Mouse (Mus musculus): ENCODE measurements around the gene Atxn10. TPM values are rescaled to one million over a fixed set of nuclear protein-coding genes. Genes with fewer than 3 reads are reported as not detected.

Gene Atxn10
- polyA plus RNA-seq (2017; shearing (Covaris generic)), result 137 TPM

GRCm38 (mm10) chr15:85335671-85336300 is at the start of gene Atxn10:
Gene Atxn10 (plus strand): TSS chr15:85336245.

GRCm38 (mm10) chr15:85503127-85503526 is 167.1 kb downstream of the Atxn10 start, which contains the start of gene 7530416G11Rik:
Gene 7530416G11Rik (minus strand): TSS chr15:85503227.

Other genes starting within 250 kb of the Atxn10 start
- gene Smc1b, start 204.3 kb upstream of the Atxn10 start, polyA plus RNA-seq (2017; shearing (Covaris generic)), result 0.66 TPM
- not detected for gene Ribc2, start 204.2 kb upstream of the Atxn10 start, polyA plus RNA-seq (2017; shearing (Covaris generic))
- gene Fbln1, start 130.3 kb upstream of the Atxn10 start, polyA plus RNA-seq (2017; shearing (Covaris generic)), result 0.11 TPM
- not detected for gene 7530416G11Rik, start 167.0 kb downstream of the Atxn10 start, polyA plus RNA-seq (2017; shearing (Covaris generic))
- not detected for gene Wnt7b, start 246.2 kb downstream of the Atxn10 start, polyA plus RNA-seq (2017; shearing (Covaris generic))

All from inflammation-experienced regulatory T-cells, adult 16 weeks (primary cell).